Mouse (Mus musculus): ENCODE measurements around the gene E130308A19Rik. TPM values are rescaled to one million over a fixed set of nuclear protein-coding genes. Genes with fewer than 3 reads are reported as not detected.
A peak's percentile ranks its signal among the peaks of the same experiment; 100 is the strongest.
"Not testable (repeated sequence)": the region's sequence is repeated elsewhere in the genome, so short reads cannot be mapped to it uniquely, and the experiment has no call there.

Gene E130308A19Rik
- polyA plus RNA-seq, 1 experiment from 2014 or later: 45.7 TPM

- no peaks in the 10 kb centered on the region for H3K9me3 ChIP-seq (replicated peaks)
- H3K4me3 ChIP-seq (replicated peaks): no peak overlapping the region
- no peak overlapping the region for H3K9ac ChIP-seq (replicated peaks)
- WGBS: 95% methylated on average over 2 of the region's 2 CpGs
- no peak overlapping the region for H3K4me2 ChIP-seq
- H3K27me3 ChIP-seq (replicated peaks): no peaks in the 10 kb centered on the region
- H3K27ac ChIP-seq (replicated peaks): no peak overlapping the region
- ATAC-seq (ENCODE audit: low FRiP score): no peak
- peaks cover 18% of the 10 kb centered on the region for H3K4me1 ChIP-seq
- H3K36me3 ChIP-seq: peaks cover 21% of the 10 kb centered on the region
Measured at GRCm38 (mm10) chr4:59767717-59768116, 141.7 kb downstream of the E130308A19Rik start.

GRCm38 (mm10) chr4:59772171-59772879 lies 146.3 kb downstream of the E130308A19Rik start:
- WGBS: 45% methylated on average over 17 of the region's 17 CpGs
- Histone ChIP-seq H3K36me3 (peaks cover 29% of the 10 kb centered on the region), H3K4me2 (no peak overlapping the region), H3K4me3 (replicated peaks) (no peak overlapping the region), H3K4me1 (no peaks in the 10 kb centered on the region), H3K9ac (replicated peaks) (no peak overlapping the region), H3K27ac (replicated peaks) (no peak overlapping the region), H3K9me3 (replicated peaks) (no peaks in the 10 kb centered on the region), H3K27me3 (replicated peaks) (no peaks in the 10 kb centered on the region)
- no peak for ATAC-seq (ENCODE audit: low FRiP score)

- Histone ChIP-seq H3K27ac (replicated peaks) (no peak overlapping the region), H3K9ac (replicated peaks) (no peak overlapping the region), H3K4me3 (replicated peaks) (no peak overlapping the region), H3K4me1 (peaks cover 9% of the 10 kb centered on the region), H3K4me2 (no peak overlapping the region), H3K27me3 (replicated peaks) (no peaks in the 10 kb centered on the region), H3K9me3 (replicated peaks) (no peaks in the 10 kb centered on the region), H3K36me3 (peaks cover 11% of the 10 kb centered on the region)
- WGBS: 78% methylated on average over 3 of the region's 3 CpGs
- no peak for ATAC-seq (ENCODE audit: low FRiP score)
Measured at GRCm38 (mm10) chr4:59777828-59778227, 151.8 kb downstream of the E130308A19Rik start.

- H3K27me3 ChIP-seq (replicated peaks): no peaks in the 10 kb centered on the region
- H3K4me1 ChIP-seq: peaks cover 11% of the 10 kb centered on the region
- H3K4me2 ChIP-seq: no peak overlapping the region
- H3K27ac ChIP-seq (replicated peaks): no peak overlapping the region
- peaks cover 4% of the 10 kb centered on the region; the same call in 1 of the 2 replicates for H3K36me3 ChIP-seq
- WGBS: 14% methylated on average over 1 of the region's 1 CpGs
- H3K4me3 ChIP-seq (replicated peaks): no peak overlapping the region
- ATAC-seq (ENCODE audit: low FRiP score): no peak
- H3K9ac ChIP-seq (replicated peaks): no peak overlapping the region
- H3K9me3 ChIP-seq (replicated peaks): no peaks in the 10 kb centered on the region
Measured at GRCm38 (mm10) chr4:59780568-59780967, 154.6 kb downstream of the E130308A19Rik start.

GRCm38 (mm10) chr4:59782853-59783684 lies 157.1 kb downstream of the E130308A19Rik start:
- Histone ChIP-seq H3K9ac (replicated peaks) (peak overlapping the region; percentile 76), H3K4me3 (replicated peaks) (peak overlapping the region; percentile 98), H3K27ac (replicated peaks) (peak overlapping the region; percentile 79), H3K27me3 (replicated peaks) (no peaks in the 10 kb centered on the region), H3K4me1 (peaks cover 11% of the 10 kb centered on the region), H3K36me3 (no peaks in the 10 kb centered on the region), H3K4me2 (peak overlapping the region; percentile 94), H3K9me3 (replicated peaks) (no peaks in the 10 kb centered on the region)
- ATAC-seq (ENCODE audit: low FRiP score): peak; percentile 63
- WGBS: under 1% methylated on average over 47 of the region's 47 CpGs

GRCm38 (mm10) chr4:59783685-59784279 lies 157.8 kb downstream of the E130308A19Rik start:
- H3K9me3 ChIP-seq (replicated peaks): no peaks in the 10 kb centered on the region
- no peaks in the 10 kb centered on the region for H3K36me3 ChIP-seq
- H3K9ac ChIP-seq (replicated peaks): peak overlapping the region; percentile 76
- peaks cover 11% of the 10 kb centered on the region for H3K4me1 ChIP-seq
- H3K4me2 ChIP-seq: peak overlapping the region; percentile 94
- peak; percentile 96 for ATAC-seq (ENCODE audit: low FRiP score)
- H3K27me3 ChIP-seq (replicated peaks): no peaks in the 10 kb centered on the region
- peak overlapping the region; percentile 98 for H3K4me3 ChIP-seq (replicated peaks)
- H3K27ac ChIP-seq (replicated peaks): peak overlapping the region; percentile 79
- WGBS: under 1% methylated on average over 35 of the region's 36 CpGs

- H3K9ac ChIP-seq (replicated peaks): no peak overlapping the region
- H3K4me2 ChIP-seq: no peak overlapping the region
- no peak overlapping the region for H3K4me3 ChIP-seq (replicated peaks)
- ATAC-seq (ENCODE audit: low FRiP score): no peak
- 27% methylated on average over 2 of the region's 2 CpGs for WGBS
- H3K9me3 ChIP-seq (replicated peaks): no peaks in the 10 kb centered on the region
- H3K4me1 ChIP-seq: peaks cover 11% of the 10 kb centered on the region
- no peaks in the 10 kb centered on the region for H3K36me3 ChIP-seq
- no peaks in the 10 kb centered on the region for H3K27me3 ChIP-seq (replicated peaks)
- H3K27ac ChIP-seq (replicated peaks): no peak overlapping the region
Measured at GRCm38 (mm10) chr4:59785412-59785811, 159.4 kb downstream of the E130308A19Rik start.

GRCm38 (mm10) chr4:59786661-59787060 lies 160.7 kb downstream of the E130308A19Rik start:
- Histone ChIP-seq H3K4me1 (peaks cover 9% of the 10 kb centered on the region), H3K9ac (replicated peaks) (no peak overlapping the region), H3K27me3 (replicated peaks) (no peaks in the 10 kb centered on the region), H3K27ac (replicated peaks) (no peak overlapping the region), H3K36me3 (no peaks in the 10 kb centered on the region), H3K4me3 (replicated peaks) (no peak overlapping the region), H3K4me2 (no peak overlapping the region), H3K9me3 (replicated peaks) (no peaks in the 10 kb centered on the region)
- 0% methylated on average over 7 of the region's 7 CpGs for WGBS
- no peak for ATAC-seq (ENCODE audit: low FRiP score)

GRCm38 (mm10) chr4:59787126-59787525 lies 161.1 kb downstream of the E130308A19Rik start:
- H3K4me1 ChIP-seq: peaks cover 7% of the 10 kb centered on the region
- H3K36me3 ChIP-seq: no peaks in the 10 kb centered on the region
- H3K27me3 ChIP-seq (replicated peaks): no peaks in the 10 kb centered on the region
- no peaks in the 10 kb centered on the region for H3K9me3 ChIP-seq (replicated peaks)
- ATAC-seq (ENCODE audit: low FRiP score): no peak
- no peak overlapping the region for H3K27ac ChIP-seq (replicated peaks)
- H3K4me3 ChIP-seq (replicated peaks): no peak overlapping the region
- H3K9ac ChIP-seq (replicated peaks): no peak overlapping the region
- WGBS: 67% methylated on average over 6 of the region's 6 CpGs
- no peak overlapping the region for H3K4me2 ChIP-seq

GRCm38 (mm10) chr4:59789015-59789414 lies 163.0 kb downstream of the E130308A19Rik start:
- H3K27ac ChIP-seq (replicated peaks): no peak overlapping the region
- no peaks in the 10 kb centered on the region for H3K27me3 ChIP-seq (replicated peaks)
- ATAC-seq (ENCODE audit: low FRiP score): no peak

GRCm38 (mm10) chr4:59793626-59794025 lies 167.6 kb downstream of the E130308A19Rik start:
- not testable (repeated sequence) for H3K4me2 ChIP-seq; H3K4me1 ChIP-seq; H3K27me3 ChIP-seq (replicated peaks); H3K9ac ChIP-seq (replicated peaks); H3K9me3 ChIP-seq (replicated peaks); H3K4me3 ChIP-seq (replicated peaks); ATAC-seq (ENCODE audit: low FRiP score); H3K27ac ChIP-seq (replicated peaks); H3K36me3 ChIP-seq
- 93% methylated on average over 2 of the region's 2 CpGs for WGBS

More at GRCm38 (mm10) chr4:59789015-59789414, 163.0 kb downstream of the E130308A19Rik start:
- Histone ChIP-seq H3K36me3 (no peaks in the 10 kb centered on the region), H3K4me2 (no peak overlapping the region), H3K4me1 (no peaks in the 10 kb centered on the region), H3K4me3 (replicated peaks) (no peak overlapping the region), H3K9me3 (replicated peaks) (no peaks in the 10 kb centered on the region), H3K9ac (replicated peaks) (no peak overlapping the region)

Measured in neural tube, embryonic 15.5 days (tissue).